Mouse (Mus musculus) T-cell, adult 2 months (primary cell): ENCODE measurements around the gene Rad51b.

Experiments
- DNase-seq: peaks from one replicate; pipeline ENCODE4 v3.0.0; 2022; ENCODE audit warnings: low spot score

Gene Rad51b

DNA sequence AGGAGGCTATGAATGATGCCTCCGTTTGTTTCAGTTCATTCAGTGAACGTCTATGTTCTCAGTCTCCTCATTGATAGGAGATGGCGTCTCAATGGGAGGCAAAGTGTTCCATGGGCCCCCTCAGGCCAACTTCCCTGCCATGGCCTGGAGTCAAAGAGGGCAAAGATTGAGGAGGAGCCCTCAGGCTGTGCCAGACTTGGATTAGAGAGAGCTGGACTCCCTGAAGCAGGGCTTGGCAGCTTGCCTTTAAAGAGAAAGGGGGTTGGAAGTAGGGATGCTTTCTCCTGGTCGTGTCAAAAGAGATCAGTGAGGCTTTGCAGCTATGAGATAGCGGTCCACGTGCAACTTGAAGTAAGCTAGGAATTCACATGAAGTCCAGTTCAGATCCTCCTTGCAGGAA is 469.0 kb downstream of the Rad51b start:
- no peak for DNase-seq

DNA sequence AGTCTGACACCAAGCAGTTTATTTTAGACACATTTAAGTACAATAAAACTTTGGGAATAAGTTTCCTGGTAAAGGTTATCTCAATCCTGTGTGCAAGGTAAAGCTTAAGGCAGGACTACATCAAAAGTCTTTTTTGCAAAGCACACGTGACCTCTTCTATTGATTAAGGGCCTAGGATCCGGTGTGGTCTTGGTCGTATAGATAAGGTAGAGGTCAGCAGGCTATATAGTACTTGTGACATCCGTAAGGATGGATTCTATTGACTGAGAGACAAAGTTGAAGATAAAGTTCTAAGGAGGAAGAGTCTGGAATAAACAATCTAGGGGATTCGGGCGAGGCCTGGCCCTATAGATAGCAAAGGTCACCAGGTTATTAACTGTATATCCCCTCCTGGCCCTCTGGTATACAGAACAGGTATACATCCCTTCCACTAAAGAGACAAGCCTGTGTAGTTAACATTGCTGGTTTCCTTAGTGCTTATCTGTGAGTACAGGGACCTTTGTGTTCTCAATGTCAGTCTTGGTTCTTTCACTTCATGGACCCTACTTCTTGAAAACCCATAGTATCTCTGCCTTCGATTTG is 471.8 kb downstream of the Rad51b start:
- DNase-seq, result no peak

- DNase-seq, result no peak
Observed at GRCm38 (mm10) chr12:79769763-79770162, 472.7 kb downstream of the Rad51b start.

- no peak for DNase-seq
Observed at GRCm38 (mm10) chr12:79771194-79771593, 474.1 kb downstream of the Rad51b start.

DNA sequence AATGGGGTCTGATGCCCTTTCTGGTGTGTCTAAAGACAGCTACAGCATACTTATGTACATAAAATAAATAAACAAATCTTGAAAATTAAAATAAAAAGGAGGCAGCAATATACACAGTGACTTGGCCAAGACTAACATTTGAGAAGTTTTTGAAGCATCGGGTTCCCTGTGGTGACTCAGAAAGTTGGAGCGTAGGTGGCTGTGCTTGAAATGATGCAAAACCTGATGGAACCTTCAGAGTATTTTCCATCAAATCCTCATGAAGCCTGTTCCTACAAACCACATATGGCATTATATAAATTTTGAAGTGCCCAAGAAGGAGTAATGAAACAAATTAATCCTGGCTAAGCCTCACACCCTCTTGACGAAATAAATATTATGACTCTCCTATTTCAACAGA is 474.7 kb downstream of the Rad51b start:
- DNase-seq, result no peak

DNA sequence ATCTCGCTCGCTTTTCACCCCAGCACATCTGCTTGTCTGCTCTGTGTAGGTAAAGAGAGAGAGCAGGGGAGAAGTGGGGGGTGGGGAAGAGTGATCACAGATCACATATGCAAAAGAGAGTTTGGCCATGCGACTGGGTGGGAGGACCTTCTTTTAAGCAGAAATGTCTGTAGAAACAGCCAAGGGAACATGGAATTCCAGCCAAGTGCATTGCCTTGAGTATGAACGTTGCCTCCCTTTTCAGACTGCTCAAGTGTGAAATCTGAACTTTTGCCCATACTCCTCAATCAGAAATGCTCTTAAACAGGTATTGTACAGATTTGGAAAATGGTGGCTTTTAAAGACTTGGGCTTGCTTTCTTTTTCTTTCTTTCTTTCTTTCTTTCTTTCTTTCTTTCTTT is 476.2 kb downstream of the Rad51b start:
- DNase-seq, result no peak

GRCm38 (mm10) chr12:79774571-79774970 is 477.5 kb downstream of the Rad51b start:
- DNase-seq, result no peak

DNA sequence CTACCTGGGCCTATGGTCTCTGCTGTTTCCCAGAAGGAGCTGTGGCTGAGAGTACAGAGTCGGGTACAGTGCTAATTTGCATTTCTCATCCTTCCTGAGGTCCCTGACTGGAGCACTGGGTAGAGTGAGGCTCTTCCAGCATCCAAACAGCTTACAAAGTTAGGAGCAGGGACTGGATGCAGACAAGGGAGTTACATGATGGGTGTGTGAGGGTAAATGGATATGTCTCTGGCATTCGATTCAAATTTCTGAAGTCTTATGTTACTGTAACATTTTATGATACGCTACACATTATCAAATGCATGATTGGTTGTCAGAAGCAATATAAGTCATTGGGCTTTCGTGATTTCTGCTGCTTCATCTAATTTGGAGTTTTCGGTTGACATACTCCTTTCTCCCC is 479.7 kb downstream of the Rad51b start:
- no peak for DNase-seq

GRCm38 (mm10) chr12:79780745-79781144 is 483.7 kb downstream of the Rad51b start:
- no peak for DNase-seq

DNA sequence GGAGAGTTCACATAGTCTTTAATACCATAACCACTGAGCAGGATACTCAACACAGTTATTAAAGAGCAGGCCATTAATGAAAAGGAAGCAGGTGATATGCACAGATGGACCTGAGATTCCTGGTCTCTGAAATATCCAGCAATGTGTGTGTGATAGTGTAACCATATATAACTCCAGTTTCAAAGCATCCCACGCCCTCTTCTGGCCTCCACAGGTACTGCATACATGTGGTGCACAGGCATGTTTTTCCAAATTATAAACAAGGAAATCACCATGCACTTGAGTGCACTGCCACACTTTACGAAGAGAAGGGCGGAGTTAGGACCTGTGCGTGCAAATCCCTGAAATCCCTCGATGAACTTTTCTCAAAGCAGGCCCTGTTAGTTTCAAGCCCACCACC is 484.7 kb downstream of the Rad51b start:
- no peak for DNase-seq

DNA sequence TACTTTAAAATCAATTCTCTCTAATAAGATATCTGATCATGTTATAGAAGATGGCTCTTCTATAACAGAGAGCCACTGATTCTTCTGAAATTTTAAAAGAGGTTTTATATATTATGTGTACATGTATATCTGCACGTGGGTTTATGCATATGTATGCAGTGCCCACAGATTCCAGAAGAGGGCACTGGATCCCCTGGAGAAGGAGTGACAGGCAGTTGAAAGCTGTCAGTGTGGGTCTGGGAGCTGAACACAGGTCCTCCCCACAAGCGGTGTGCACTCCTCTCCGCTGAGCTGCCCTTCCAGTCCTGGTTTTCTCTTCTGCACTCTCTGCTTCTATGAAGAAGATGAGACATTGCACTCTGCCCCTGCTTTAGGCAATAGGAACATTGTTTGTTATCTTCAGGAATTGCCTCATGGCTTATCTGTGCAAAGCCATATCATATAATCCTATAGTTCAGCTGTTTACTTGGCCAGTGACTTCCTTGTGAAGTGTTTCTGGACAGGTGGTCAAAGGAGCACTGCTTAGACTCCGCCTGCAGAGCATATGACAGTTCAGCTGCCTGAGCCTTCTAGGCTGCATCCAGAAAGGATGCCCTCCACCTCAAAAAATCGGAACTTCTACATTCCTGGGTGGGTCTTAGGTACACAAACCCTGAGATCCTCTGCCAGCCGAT is 485.5 kb downstream of the Rad51b start:
- DNase-seq, result no peak

DNA sequence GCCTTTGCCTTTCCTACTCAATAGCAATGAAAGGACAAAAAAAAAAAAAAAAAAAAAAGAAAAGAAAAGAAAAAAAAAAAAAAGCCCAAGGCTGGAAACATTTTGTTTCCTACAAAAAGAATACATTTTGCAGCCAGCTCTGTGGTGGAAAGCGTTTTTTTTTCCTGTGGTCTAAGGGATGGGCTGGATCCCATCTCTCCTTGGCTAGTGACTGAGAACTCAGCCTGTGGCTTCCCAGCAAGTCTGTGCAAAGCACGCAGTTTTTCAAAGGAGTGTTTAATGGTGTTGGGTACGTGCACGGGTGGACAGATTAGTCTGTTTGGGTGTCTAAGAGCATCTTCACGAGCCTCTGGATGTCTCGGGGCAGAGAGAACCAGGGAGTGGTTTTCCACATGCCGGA is 487.1 kb downstream of the Rad51b start:
- no peak for DNase-seq

- DNase-seq, result no peak
Observed at GRCm38 (mm10) chr12:79785691-79786090, 488.6 kb downstream of the Rad51b start.

- no peak for DNase-seq
Observed at GRCm38 (mm10) chr12:79787538-79787937, 490.5 kb downstream of the Rad51b start.

GRCm38 (mm10) chr12:79788340-79788739 is 491.3 kb downstream of the Rad51b start:
- no peak for DNase-seq

DNA sequence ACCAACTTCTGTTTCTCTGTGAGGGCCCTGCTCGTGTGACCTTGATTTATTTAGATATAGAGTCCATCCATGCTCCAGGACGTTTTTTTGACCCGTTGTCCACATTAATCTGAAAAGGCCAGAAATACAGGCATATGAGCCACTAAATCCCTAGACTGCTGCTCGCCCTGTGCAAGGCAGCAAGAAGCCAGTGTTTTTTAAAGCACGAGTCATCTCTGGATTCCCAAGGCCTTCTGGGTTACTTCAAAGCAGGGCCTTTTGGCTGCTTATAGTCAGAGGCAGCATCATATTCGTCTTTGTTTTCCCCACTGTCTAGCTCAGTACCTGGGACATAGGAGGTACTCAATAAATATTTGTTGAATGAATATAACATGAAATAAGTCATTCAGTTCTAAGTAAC is 492.4 kb downstream of the Rad51b start:
- DNase-seq, result no peak

- DNase-seq, result no peak
Observed at GRCm38 (mm10) chr12:79793382-79793781, 496.3 kb downstream of the Rad51b start.

GRCm38 (mm10) chr12:79794802-79795201 is 497.7 kb downstream of the Rad51b start:
- peak; percentile 5 for DNase-seq

GRCm38 (mm10) chr12:79796260-79796659 is 499.2 kb downstream of the Rad51b start:
- DNase-seq, result no peak

GRCm38 (mm10) chr12:79796823-79797821 is 500.0 kb downstream of the Rad51b start:
- DNase-seq, result no peak

DNA sequence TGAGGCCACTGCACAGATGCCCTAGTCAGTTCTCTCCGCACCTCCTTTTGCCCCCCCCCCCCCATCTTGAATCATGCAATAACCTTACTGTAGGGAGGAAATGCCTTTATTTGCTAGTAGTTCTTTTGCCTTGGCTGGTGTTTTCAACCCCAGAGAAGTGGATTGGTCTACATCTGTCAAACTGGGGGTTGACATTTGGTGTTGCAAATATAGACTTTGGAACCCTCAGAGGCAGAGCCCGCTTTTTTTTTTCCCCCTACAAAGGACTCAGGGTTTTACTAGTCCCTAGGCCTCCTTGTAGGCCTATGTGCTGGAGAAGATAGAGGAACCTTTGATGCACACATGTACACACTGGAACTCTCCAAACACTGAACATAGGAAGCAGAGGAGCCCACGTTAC is 501.4 kb downstream of the Rad51b start:
- no peak for DNase-seq

DNA sequence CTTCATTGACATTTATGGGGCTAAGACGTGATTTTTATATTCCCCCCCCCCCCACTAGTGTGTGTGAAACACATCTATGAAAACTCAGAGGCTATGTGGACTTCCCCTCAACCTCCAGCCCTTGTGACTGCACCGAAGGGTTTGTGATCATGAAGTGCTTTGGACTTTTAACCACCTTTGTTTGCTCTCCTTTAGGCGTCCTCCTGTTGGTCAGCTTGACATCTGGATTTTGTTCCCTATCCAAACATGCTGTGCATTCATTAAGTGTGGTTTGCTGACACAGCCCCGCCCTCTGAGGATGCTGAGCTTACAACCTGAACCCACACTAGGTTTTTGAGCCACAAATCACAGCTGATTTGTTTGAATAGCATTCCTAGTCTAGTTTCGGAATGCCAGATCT is 502.3 kb downstream of the Rad51b start:
- no peak for DNase-seq

GRCm38 (mm10) chr12:79803670-79804069 is 506.6 kb downstream of the Rad51b start:
- DNase-seq, result no peak
